ENCODE assay signal across 23 mouse cellular contexts in genomic region chr17:55475974-55476373, GRCm38 (mm10). TPM values are rescaled to one million over a fixed set of nuclear protein-coding genes. Genes with fewer than 3 reads are reported as not detected.
DNase-seq lines count a peak whose midpoint lies in the region; ATAC-seq and TF ChIP-seq lines count a peak whose summit lies in the region.
"Had no signal": no experiment of that assay in that cellular context is flagged by ENCODE, and none has a peak within 500 bp of the region (broad histone marks: within the 10 kb centered on the region; RNA-seq: fewer than 3 reads in every experiment).

No protein-coding gene starts in this region.

- no peaks in the 10 kb centered on the region for H3K36me3 ChIP-seq in intestine, embryonic 15.5 days
- H3K36me3 ChIP-seq in intestine, postnatal 0 days (ENCODE audit: control insufficient read depth, insufficient read depth) = no peaks in the 10 kb centered on the region
- no peaks in the 10 kb centered on the region for H3K36me3 ChIP-seq in stomach, embryonic 16.5 days (ENCODE audit: control insufficient read depth, insufficient read depth, low read length)
- H3K36me3 ChIP-seq: embryonic facial prominence, embryonic 10.5 days; embryonic facial prominence, embryonic 12.5 days; G1E had no signal

- H3K4me2 ChIP-seq in intestine, embryonic 15.5 days (replicated peaks) = no peak overlapping the region
- no peak overlapping the region for H3K4me2 ChIP-seq in intestine, postnatal 0 days (replicated peaks; ENCODE audit: low read depth)
- no peak overlapping the region for H3K4me2 ChIP-seq in stomach, embryonic 16.5 days (ENCODE audit: low read depth, low read length)
- H3K4me2 ChIP-seq: embryonic facial prominence, embryonic 12.5 days had no signal

- 0 out of 2 replicates have a peak, but pooled peaks have one; percentile 15 for ATAC-seq in intestine, embryonic 15.5 days
- no peak for ATAC-seq in intestine, postnatal 0 days
- peak; percentile 64; the same call in 1 of the 2 replicates for ATAC-seq in stomach, embryonic 16.5 days (ENCODE audit: insufficient read depth, low FRiP score)
- ATAC-seq: activated CD4-positive, CD25-positive, alpha-beta regulatory T cell, adult 4 months; CD4-positive, CD25-positive, alpha-beta regulatory T cell, adult 4 months; forebrain, embryonic 14.5 days; forebrain, embryonic 16.5 days; Patski had no signal

- no peaks in the 10 kb centered on the region for H3K9me3 ChIP-seq in intestine, embryonic 15.5 days
- no peaks in the 10 kb centered on the region for H3K9me3 ChIP-seq in intestine, postnatal 0 days (ENCODE audit: control insufficient read depth)
- no peaks in the 10 kb centered on the region for H3K9me3 ChIP-seq in stomach, embryonic 16.5 days (replicated peaks; ENCODE audit: control insufficient read depth, low read length)
- H3K9me3 ChIP-seq: embryonic facial prominence, embryonic 10.5 days; embryonic facial prominence, embryonic 12.5 days; G1E had no signal

- WGBS in intestine, embryonic 15.5 days = 74% methylated on average over 4 of the region's 4 CpGs
- 57% methylated on average over 4 of the region's 4 CpGs for WGBS in intestine, postnatal 0 days
- WGBS in stomach, embryonic 16.5 days = 76% methylated on average over 4 of the region's 4 CpGs

- no peaks in the 10 kb centered on the region for H3K4me1 ChIP-seq in intestine, embryonic 15.5 days (replicated peaks)
- no peaks in the 10 kb centered on the region for H3K4me1 ChIP-seq in intestine, postnatal 0 days (replicated peaks; ENCODE audit: control insufficient read depth, insufficient read depth, low read length)
- H3K4me1 ChIP-seq in stomach, embryonic 16.5 days (ENCODE audit: control insufficient read depth, insufficient read depth, low read length) = no peaks in the 10 kb centered on the region
- H3K4me1 ChIP-seq: embryonic facial prominence, embryonic 12.5 days had no signal

- H3K27ac ChIP-seq in intestine, embryonic 15.5 days = no peak overlapping the region
- H3K27ac ChIP-seq in intestine, postnatal 0 days (ENCODE audit: low read depth, low read length) = no peak overlapping the region
- H3K27ac ChIP-seq in stomach, embryonic 16.5 days (ENCODE audit: low read length) = no peak overlapping the region
- H3K27ac ChIP-seq: embryonic facial prominence, embryonic 10.5 days; embryonic facial prominence, embryonic 12.5 days had no signal

- H3K27me3 ChIP-seq in intestine, embryonic 15.5 days (replicated peaks) = no peaks in the 10 kb centered on the region
- H3K27me3 ChIP-seq in intestine, postnatal 0 days (replicated peaks; ENCODE audit: control insufficient read depth, insufficient read depth, low read length) = no peaks in the 10 kb centered on the region
- H3K27me3 ChIP-seq in stomach, embryonic 16.5 days (ENCODE audit: control insufficient read depth, insufficient read depth, low read length) = no peaks in the 10 kb centered on the region
- H3K27me3 ChIP-seq: CH12.LX; embryonic facial prominence, embryonic 12.5 days; Patski had no signal

- TF ChIP-seq CTCF in intestine, postnatal 0 days (IDR thresholded peaks at IDR 0.05; ENCODE audit: low read depth) = no peak

- no peak overlapping the region for H3K9ac ChIP-seq in intestine, embryonic 15.5 days
- no peak overlapping the region for H3K9ac ChIP-seq in intestine, postnatal 0 days (ENCODE audit: low read depth, low read length)
- no peak overlapping the region for H3K9ac ChIP-seq in stomach, embryonic 16.5 days (ENCODE audit: low read length)
- H3K9ac ChIP-seq: embryonic facial prominence, embryonic 12.5 days had no signal

- no peak for DNase-seq in spleen, adult 18-20 months
- no peak for DNase-seq in thymus, postnatal 36 days
- DNase-seq: adrenal gland, adult 8-10 months; adrenal gland, postnatal 14 days; adrenal gland, postnatal 36 days; B cell, adult 2 months; cerebellum, adult 11-12 months; cerebellum, adult 2 months; cerebellum, adult 9-10 months; cerebellum, postnatal 10 days; cerebellum, postnatal 25 days had no signal

- H3K4me3 ChIP-seq in intestine, embryonic 15.5 days (replicated peaks) = no peak overlapping the region
- no peak overlapping the region for H3K4me3 ChIP-seq in intestine, postnatal 0 days (ENCODE audit: low read depth, low read length)
- H3K4me3 ChIP-seq in stomach, embryonic 16.5 days (replicated peaks; ENCODE audit: low read length) = no peak overlapping the region
- H3K4me3 ChIP-seq: embryonic facial prominence, embryonic 10.5 days; embryonic facial prominence, embryonic 12.5 days had no signal

RNA-seq across cellular contexts. Expression of gene St6gal2, which starts 30.8 kb away (rescaled TPM):
- 0.55 and 0.58 TPM in 2 replicates for polyA plus RNA-seq in intestine, embryonic 15.5 days (2015; fragmentation: Nextera tagmentation; extraction: Ambion mirVana)
- polyA plus RNA-seq in intestine, postnatal 0 days (2015; fragmentation: Nextera tagmentation; extraction: Ambion mirVana) = 0.56 and 0.60 TPM in 2 replicates
- polyA plus RNA-seq in stomach, embryonic 16.5 days (2015; fragmentation: Nextera tagmentation; extraction: Ambion mirVana) = 1.9 and 2.2 TPM in 2 replicates
- polyA plus RNA-seq: activated CD4-positive, CD25-positive, alpha-beta regulatory T cell, adult 4 months; CD4-positive, CD25-positive, alpha-beta regulatory T cell, adult 4 months; G1E; Patski had no signal
